Mouse (Mus musculus) naive thymus-derived CD4-positive, alpha-beta T cell, adult 2 months (primary cell): Measurements from ENCODE around the gene Ifit2.

Source experiments
- DNase-seq: peaks from one replicate; pipeline ENCODE4 v3.0.0-alpha.2; 2011; ENCODE audit warnings: low read depth

Ifit2 gene

DNA sequence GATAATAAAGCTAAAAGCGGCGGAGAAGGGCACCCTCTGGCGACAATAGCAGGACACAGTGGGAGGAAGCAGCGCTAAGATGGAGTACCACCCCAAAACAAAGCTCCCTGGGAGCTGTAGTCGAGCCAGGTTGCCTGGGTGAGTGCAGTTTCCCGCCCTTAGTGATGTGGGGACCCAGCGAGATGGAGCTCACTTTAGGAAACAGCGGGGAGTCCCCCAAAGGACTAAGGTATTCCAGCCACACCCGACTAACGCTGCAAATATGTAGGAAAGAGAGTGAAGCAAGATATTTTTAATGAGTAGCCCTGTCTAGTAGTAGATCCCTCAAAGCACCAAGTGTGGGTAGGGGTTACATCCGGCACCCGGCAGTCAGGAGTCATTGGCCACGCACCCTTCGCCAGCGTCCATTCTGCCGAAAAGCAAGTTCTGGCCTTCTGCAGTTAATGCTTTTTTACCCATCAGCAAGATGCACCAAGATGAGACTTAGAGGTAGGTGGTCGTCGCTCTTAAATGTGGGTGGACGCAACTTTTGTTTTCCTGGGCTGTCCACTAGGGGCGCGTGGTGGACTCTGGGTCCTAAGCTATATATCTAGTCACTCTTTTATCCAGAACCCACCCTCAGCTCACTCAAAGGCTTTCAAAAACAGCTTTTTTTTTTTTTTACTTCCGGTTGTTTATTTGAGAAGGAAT is at the start of gene Ifit2:
Gene Ifit2, plus strand, starts transcription at position 161 of the 690 bp plus-strand sequence.
- peak; percentile 88 for DNase-seq

DNA sequence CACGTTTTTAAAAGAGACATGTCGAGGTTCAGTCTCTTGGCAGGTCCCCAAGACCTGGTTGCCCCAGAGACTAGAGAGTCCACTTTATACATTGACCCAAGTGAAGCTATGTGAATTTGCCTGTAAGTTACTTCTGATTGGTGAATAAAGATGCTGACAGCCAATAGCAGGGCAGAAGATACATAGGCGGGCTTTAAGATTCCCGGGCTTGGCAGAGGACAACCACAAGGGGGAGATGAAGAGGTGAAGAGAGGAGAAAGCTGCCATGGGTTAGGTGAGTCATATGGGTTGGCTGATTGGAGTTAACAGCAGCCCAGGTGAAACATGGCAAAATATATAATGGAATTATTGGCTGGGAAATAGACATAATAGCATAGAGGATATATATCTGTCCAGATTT is 49.7 kb upstream of the Ifit2 start:
- DNase-seq: peak; percentile 92

DNA sequence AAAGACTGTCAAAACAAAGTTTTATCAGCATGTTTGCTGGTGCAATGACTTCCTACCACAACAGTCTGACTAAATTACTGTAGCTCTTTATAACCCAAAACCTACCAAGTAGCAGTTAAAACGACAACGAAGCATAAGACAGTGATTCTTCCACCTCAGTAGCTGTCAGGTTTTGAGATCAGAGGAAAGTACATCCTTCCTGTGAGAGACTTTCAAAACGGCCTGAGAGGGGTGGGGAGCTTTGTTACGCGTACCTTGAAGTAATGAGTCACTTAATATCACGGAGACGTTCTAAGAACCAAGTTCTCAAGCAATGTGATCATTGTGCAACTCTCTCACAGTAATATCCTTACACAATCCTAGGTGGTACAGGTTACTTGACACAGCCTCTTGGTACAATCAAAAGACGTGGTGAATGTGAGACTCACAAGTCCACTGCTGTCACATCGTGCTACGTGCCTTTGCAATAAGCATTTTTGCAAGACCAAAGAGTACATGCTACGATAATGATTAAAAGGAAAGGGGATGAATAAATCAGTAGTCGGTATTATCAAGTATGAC is 45.3 kb upstream of the Ifit2 start:
- peak; percentile 83 for DNase-seq

DNA sequence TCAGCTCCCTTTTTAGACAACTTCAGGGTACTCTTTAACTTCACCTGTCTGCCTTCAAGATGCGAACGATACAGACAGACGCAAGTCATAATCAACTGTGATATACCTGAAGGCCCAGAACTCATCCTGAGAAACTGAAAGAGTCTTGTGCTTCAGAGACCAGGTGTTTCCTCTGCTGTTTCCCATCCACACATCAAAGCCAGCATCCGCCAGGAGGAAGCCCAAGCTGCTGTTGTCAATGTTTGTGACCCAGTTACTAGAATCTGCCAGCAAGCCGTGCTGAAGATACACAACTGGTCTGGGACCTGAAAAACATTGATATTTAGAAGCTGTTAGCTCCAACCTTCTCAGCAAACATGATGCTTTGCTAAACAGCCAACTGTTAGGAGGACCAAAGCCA is 39.8 kb upstream of the Ifit2 start:
- peak; percentile 77 for DNase-seq

DNA sequence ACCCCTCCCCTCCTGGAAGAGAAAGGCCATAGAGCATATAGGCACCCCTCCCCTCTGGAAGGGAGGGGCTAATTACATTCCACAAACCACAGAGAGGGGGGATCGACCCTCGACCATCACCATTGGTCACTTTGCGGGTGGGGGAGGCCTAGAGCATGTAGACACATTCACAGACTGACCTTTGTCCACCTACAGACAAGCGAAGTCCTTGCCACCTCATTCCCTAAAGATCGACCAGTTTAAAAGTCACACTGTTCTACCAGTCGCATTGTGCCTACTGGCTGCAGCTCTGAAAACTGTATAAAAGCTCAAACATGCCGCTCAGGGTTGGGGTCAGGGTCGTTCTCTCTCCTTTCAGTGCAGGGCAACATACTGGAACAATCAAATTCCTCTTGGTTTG is 39.0 kb upstream of the Ifit2 start:
- DNase-seq: no peak

DNA sequence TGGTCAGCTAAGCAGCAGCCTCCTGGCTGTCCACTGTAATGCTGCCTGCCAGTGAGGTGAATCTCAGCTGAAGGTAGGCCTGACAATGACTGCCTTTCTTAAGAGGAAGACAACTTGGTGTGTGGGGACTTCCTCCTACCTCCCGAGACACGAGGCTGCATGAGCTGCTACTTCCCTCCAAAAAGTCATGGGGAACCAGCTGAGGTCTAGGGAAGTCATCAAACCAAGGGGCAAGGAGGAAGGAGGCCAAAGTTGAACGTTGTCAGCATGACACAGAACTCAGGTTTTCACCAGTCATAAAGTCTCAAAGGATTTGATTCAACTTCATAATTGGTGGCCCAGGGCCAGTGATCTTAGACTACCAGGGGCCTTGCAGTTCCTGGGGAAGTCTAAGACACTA is 34.8 kb upstream of the Ifit2 start:
- no peak for DNase-seq

DNA sequence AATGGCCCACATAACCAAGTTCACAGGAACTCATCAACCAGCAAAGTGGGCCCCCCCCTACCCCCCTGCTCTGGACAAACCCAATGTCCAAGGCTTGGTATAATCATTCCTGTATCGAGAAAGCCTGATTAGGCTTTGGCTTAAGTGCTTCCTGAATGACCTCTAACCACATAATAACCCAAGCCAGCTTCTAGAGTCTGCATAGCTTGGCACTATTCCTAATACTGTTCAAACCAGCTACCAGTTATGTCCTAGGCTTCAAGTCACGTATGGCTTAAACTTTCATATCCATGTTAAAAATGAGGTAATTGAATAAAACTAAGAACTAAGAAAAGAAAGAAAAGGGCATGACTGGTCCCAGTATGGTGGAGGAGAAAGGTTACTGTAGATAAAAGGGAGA is 34.1 kb upstream of the Ifit2 start:
- DNase-seq: no peak

DNA sequence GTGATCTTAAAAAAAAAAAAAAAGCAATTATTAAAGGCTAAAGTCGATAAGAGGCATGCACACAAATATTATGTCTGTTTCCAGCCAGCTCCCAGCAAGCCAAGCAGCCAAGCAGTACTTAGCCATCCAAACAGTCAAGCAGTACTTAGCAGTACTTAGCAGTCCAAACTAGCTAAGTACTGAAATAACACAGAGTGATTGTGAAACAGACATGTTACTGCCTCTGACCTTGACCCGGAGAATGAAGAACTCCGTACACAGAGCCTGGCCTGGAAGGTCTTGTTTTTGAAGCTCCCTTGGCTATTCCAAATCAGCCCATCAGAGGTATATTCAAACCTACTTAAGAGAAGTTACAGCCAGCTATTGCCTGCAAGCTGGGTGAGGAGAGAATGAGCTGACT is 33.3 kb upstream of the Ifit2 start:
- DNase-seq: no peak

DNA sequence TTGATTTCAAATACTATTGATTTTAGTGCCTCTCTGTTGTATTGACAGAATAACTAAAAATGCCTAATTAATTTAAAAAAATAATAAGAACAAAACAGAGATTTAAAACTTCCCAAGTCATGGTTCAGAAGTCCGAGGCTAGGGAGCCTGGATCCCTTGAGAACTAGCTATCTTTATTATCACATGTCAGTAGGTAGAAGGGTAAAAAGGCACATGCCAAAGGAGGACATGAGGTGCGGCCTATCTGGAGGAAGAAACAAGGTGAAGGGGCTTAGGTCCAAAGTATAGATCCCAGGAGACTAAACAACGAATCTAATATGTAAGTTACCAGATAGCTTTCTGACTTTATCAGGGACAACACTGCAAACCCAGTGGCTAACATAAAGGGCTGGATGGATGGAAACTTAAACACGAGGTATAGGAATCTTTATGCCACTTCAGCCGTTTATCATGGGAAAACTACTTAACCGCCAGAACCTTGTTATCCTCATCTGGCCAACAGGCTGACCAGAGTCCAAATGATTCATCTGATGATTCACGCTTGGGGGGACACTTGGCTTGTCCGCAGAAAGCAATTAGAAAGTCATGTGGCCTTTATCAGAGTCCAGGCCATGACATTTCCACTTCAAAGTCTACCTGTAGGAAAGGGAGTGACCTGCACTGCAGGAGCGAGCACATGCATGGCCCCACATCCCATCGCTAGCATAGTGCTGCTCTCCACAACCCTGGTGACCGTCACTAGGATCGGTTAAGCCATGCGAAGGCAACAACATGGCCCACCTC is 32.5 kb upstream of the Ifit2 start:
- no peak for DNase-seq

DNA sequence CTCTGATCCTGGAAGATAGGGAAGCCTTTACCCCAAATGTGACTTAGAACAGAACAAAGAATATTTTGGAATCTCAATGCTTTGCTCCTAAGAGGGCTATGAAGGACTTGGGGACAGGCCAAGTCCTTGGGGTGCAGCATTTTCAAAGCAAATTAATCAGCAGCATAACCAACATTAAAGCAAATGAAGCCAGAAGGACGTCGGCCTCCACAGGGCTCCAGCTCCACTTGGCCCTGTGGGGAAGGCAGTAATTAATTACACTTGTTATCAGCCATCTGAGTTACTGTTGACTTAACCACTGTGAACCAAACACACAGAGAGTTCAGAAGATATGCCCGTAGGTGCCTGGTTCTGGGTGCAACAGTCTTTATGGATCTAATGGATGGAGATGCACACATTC is 31.7 kb upstream of the Ifit2 start:
- no peak for DNase-seq

DNA sequence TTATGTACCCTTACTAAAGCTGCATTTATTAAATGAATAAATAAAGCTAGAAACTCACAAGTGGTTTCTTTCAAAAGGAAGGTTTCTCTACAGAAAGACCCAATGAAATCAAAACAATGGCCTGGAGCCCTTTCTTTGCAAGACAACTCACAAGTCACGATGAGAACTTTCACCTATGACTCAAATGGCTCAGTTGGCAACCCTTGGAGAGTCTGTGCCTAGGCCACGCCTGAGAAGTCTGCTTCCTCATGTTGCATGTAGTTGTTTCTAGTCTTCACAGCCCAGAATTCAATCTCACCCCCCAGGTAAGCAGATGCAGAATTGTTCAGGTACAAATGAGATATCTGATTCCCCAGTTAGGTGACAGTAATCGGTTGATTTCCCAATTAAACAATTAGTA is 30.8 kb upstream of the Ifit2 start:
- no peak for DNase-seq

DNA sequence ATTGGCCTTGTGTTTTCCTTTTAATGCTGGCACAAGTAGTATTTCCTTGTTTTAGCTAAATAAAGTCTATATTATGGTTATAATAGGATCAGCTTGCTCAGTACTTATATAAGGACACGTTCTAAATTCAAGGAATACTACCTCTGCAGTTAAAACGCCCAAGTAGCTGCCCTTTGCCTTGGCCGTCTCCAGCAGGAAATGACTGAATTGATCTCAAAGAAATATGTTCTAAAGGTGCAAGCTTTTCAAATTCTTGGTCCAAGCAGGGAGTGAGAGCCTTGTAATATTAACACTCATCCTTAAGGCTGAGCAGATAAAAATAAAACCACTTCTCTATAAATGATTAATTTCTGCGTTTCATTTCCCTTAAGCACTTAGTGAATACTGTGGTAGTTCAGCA is 30.4 kb upstream of the Ifit2 start:
- no peak for DNase-seq

DNA sequence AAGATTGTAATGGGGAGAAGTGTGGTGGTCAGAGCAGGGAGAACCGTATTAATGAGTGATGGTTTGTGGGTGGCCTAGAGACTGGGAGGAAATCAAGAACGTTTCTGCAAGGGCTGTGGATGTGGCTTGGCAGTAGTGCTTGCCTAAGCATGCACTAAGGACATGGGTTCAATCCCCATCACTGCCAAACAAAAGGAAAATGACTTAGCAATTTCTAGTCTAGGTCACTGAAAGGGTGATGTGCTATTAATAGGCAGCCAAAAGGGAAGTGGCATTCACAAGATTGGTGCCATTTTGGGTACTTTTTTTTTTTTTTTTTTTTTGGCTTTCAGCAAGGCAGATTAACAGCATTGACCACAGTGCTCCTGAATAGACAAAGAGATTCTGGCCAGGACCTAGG is 29.1 kb upstream of the Ifit2 start:
- no peak for DNase-seq

DNA sequence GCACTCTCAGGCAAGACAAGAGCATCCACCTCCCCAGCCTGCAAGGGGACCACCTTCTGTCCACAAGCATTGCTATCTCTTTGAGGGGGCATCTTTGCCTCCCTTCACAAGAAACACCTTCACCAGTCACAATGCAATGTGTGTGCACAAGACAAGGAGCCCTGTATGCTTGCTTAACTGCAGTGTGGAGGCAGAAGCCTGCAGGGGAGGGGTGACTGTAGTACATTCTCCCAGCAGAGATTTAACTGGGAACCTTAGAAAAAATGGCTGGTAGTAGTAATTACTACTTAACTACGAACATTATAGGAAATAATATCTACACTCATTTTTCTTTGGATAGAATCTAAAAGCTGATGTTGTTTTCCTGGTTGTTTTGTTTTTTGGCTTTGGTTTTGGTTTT is 28.5 kb upstream of the Ifit2 start:
- no peak for DNase-seq

DNA sequence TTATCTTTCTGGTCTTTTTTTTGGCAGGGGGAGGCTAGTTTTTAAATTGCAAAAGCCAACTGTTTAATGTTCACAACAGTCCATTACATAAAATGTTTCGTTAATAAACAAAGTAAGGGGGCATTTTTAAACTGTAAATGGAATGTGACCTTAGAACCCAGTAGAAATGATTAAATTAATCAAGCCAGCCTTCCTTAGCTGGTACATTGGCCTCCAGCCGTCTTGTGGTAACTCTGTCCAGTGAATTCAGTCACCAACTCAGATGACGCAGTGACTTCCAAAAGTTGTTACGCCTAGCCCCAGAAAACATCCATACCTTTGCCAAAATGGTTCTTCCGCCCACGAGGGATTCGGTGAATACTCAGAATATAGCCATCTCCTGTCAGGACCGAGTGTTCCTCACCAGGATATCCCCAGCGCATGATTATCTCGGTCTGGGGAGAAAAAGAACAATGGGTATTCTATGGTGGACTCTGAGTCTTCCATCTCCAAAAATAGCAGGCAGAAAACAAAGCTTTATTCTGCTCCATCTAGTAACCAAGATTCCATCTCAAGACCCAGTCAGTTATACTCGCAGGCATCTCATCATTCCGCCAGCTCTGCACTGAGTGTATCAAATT is 27.3 kb upstream of the Ifit2 start:
- no peak for DNase-seq

DNA sequence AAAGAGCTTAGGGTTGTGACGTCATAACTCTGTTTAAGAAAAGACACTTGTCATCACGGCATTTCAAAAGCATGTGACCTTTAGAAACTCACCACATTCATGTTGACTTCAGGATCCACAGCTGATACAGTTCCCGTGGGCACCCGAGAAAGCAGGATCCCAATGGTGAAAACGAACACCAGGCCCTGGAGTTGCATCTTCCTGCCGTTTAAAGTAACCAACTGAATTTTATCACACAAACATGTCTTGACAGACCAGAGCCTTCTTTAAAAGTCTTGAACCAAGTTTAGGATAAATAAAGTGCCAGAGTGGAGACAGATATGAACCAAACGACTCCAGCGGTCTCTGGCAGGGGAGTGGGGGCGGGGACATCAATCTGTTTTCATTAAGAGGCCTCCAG is 25.8 kb upstream of the Ifit2 start:
- no peak for DNase-seq

DNA sequence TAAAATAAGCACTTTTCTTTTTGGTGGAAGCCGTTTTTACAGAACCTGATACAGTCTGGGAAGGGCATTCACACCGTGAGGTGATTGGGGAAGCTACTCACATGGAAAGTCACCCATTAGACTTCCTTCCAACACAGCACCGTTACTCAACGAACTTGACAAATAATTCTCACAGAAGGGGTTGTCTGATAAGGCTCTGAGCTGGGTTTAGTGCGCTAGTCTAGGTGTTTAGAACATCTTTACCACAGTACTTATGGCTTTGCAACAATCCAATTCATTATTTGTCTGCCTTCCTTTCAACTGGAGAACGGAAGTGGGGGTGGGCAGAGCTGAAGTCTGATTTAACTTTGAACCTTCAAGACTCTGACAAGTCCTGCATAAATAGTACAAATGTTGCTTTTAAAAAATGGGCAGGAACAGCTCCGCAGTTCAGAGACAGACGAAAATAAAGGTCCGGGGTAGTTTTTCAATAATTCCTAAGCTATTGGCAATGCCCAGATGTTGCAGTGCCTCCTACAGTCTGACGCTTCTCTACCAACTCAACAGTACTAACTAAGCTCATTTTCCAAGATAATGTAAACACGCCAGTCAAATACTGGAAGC is 24.1 kb upstream of the Ifit2 start:
- peak; percentile 61 for DNase-seq

DNA sequence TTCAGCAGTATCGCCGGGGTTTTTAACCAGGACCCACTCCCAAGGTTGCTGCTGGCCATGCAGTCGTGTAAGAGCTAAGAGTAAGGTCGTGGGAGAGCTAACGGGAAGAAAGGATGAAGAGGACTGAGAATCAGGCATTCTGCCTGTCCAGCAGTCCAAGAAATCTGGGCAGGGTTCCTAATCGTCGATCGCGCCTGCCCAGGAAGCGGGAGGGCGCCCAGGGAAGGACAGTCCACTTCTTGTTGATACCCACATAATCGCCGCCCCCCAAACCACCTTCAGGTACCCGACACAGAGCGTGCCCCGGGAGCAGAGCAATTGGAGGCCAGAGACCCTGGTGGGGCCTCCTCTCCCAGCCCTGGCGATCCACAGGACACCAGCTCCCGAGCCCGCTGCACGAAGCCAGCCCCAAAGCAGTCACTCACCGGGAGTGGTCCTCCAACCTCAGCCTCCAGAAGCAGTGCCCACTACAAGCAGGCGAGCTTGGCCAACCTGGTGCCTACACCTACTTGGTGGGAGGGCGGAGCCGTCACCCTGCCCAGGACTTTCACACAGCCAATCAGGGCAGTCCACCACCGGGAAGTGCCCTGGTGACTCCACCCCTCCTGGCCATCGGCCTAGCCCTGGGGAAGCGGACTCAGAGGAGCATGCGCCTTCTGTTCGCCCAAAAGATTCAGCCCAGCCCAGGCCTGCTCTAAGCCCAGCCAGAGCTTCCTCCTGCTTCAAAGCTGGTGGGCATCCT is 23.4 kb upstream of the Ifit2 start, which contains the start of gene Lipa:
Gene Lipa, minus strand, starts transcription at position 534 of the 742 bp plus-strand sequence.
- DNase-seq: peak; percentile 89

DNA sequence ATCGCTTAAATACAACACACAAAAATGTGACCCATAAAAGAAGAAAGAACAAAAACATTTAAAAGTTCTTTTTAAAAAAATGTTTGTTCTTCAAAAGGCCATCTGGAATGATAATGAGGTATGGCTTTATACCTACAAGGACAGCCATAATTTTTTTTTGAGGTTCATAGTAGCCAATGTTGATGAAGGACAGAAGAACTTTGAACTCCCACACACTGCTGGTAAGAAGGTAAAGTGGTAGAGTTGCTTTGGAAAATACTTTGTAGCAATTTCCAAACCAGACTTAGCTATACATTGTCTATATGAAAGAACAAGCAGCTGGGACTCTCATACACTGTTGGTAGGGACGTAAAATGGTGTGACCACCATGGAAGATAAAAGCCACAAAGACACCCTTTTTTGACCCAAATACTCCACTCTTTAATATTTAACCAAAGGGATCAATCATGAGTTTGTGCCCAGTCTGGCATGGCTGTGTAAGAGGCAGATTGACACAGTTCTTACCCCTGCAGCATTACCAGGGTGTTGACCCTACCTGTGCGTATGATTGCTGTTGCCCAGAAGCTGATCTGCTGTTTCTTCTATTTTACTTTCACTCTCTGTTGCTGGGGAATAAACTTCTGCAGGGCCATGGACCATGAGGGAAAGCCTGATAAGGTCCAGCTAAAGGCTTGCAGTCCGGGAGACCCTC is 18.3 kb upstream of the Ifit2 start:
- no peak for DNase-seq

DNA sequence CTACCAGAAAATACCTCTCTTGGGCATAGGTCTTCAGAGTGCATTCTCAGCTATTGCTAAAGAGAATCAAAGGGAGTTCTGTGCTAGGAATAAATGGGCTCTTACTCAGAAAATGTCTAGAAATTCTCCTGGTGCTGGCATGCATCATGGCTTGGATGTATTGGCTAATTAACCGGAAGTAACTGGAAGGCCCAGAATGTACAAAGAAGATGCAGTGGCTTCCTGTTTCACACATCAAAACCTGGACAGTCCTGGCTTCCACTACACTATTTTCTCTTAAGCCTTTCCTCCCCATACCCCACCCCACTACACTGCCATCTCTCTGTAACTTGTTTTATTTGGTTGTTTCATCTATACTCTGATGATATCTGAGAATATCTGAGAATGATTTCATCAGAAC is 11.1 kb upstream of the Ifit2 start:
- no peak for DNase-seq

DNA sequence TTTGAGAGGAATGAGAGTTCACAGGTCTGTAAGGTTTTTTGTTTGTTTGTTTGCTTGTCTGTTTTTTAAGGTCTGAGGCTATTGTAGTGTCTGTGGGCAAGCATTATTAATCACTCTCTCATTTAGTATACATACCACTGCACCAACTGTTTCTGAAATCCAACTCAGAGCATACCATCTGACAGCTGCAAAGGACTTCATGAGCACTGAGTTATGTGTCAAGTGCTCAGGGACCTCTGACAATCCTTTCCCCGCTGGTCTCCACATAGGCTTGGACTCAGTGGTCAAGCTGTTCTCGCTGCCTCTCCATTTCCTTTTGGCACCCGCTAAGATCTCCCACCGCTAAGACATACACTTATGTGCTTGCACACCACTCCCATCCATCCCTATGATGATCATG is 4.3 kb upstream of the Ifit2 start:
- no peak for DNase-seq
